Mouse (Mus musculus) bone marrow macrophage, adult 2 months (primary cell): ENCODE data around the gene Tnpo2. TPM values are rescaled to one million over a fixed set of nuclear protein-coding genes. Genes with fewer than 3 reads are reported as not detected.
A peak's percentile ranks its signal among the peaks of the same experiment; 100 is the strongest.

Experiments
- H3K27ac ChIP-seq: 2 replicates; pipeline ENCODE4 v1.5.1; 2012; ENCODE audit warnings: low read depth, low read length; ENCODE audit not compliant: insufficient read depth
- H3K4me1 ChIP-seq: 2 replicates; pipeline ENCODE4 v1.6.1; 2012; ENCODE audit warnings: low read length; ENCODE audit not compliant: control insufficient read depth, insufficient read depth
- H3K4me3 ChIP-seq: 2 replicates; pipeline ENCODE4 v1.5.1; 2012; ENCODE audit warnings: mild to moderate bottlenecking, low read length, moderate library complexity; ENCODE audit not compliant: insufficient read depth
- CTCF ChIP-seq: IDR thresholded peaks from 2 replicates; pipeline ENCODE4 v1.5.1; 2012; ENCODE audit warnings: low read depth, mild to moderate bottlenecking, low read length, moderate library complexity
- POLR2A ChIP-seq: IDR thresholded peaks from 2 replicates; pipeline ENCODE4 v1.6.1; 2012; ENCODE audit warnings: mild to moderate bottlenecking, low read depth, low read length, borderline replicate concordance
- polyA plus RNA-seq: library from polyadenylated mRNA; stranded (reverse); fragments of >200 nt; gene quantifications from 2 replicates; pipeline ENCODE4 v1.2.4, GENCODE M21; 2012; ENCODE audit not compliant: missing spikeins, insufficient read depth, insufficient read length

The Tnpo2 gene
- polyA plus RNA-seq, 1 experiment, result 44.4 TPM

DNA sequence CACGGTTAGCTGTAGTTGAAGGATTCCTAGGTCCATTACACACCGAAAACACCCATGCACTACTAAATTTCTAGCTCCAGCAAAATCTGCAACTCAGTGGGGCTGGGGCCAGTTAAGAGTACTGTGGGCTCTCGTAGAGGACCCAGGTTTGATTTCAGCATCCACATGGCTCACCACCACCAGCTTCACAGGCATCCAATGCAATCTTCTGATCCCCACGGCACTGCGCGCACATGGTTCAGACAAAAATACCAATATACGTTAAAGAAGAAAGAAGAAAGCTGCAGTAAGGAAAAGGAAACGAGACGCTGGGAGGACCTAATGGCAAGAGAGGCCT is 366 bp upstream of the Tnpo2 start:
- Histone ChIP-seq H3K27ac (peak overlapping the region; percentile 91), H3K4me1 (peaks cover 12% of the 10 kb centered on the region), H3K4me3 (peak overlapping the region; percentile 81)
- TF ChIP-seq CTCF, result no peak
- TF ChIP-seq POLR2A, result no peak

DNA sequence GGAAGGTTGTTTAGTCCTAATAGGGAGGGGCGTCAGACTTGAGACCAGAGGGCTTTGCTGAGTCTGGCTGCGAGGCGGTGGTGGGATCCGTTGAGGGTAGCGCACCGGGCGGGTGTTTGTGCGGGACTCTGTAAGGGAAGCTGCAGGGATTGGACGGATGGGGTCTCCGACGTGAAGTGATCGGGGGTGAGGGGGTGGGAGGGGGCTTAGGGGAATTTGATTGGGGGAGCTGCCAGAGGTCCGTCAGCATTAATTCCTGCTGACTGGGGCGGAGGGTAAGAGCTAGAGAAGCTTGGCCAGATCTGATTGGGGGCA is 608 bp downstream of the Tnpo2 start:
- peaks cover 12% of the 10 kb centered on the region for H3K4me1 ChIP-seq
- TF ChIP-seq POLR2A, result no peak
- TF ChIP-seq CTCF, result no peak

DNA sequence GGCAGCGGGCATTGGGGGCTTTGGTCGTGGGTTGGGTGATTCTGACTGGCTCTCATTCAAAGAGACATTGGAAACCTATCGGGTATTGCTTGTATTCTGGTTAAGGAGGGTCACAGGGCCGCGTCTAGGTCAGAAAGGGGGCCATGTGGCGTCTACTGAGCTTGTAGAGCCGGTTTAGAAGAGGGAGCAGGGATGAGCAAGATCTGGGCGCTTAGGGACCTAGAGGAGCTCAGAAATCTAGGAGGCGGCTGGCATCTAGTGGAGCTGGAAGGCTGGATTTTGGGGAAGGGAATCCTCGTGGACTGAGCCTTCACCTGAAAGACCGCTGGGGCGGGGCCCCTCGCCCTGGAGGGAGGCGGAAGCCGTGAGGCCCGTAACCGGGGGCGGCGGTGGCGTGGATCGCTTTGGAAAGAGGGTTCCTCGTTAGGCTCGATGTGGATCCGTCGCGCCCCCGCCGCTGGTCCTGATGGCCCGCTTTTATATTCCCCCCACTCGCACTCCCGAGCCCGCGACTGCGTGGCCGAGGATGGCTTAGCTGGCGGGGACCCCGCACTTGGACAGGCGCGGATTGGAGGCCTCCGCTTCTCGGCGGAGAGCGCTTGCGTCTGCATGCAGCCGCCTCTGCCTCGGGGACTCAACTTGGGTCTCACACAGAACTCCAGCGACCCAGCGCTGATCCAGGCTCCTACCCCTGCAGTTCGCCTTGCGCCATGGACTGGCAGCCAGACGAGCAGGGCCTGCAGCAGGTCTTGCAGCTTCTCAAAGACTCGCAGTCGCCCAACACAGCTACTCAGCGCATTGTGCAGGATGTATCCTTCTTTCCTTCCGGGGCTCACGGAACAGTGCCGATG is 1.2 kb downstream of the Tnpo2 start:
- no peak; the same call in 1 of the 2 replicates for TF ChIP-seq POLR2A
- TF ChIP-seq CTCF, result no peak
- Histone ChIP-seq H3K4me3 (peak overlapping the region; percentile 91), H3K4me1 (peaks cover 12% of the 10 kb centered on the region)

More for the DNA sequence above, 608 bp downstream of the Tnpo2 start:
- peak overlapping the region; percentile 96 for H3K27ac ChIP-seq
- H3K4me3 ChIP-seq, result peak overlapping the region; percentile 91

DNA sequence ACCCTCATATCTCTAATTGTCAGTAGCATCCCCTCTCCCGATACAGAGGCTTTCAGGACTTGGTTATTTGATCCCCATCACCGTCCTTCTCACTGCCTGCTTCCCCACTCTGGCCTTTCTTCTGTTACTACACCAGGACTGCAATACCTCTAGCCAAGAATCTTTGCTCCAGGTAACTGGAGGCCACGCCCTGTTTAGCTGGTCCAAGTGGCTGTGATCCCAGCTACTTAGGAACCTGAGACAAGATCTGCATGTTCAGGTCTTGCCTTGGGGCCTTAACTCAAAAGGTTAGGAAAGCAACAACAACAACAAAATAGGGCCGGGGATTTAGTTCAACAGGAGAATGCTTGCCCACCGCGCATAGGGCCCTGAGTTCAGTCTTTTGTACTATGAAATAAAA is 6.9 kb downstream of the Tnpo2 start:
- H3K4me3 ChIP-seq, result no peak overlapping the region
- TF ChIP-seq CTCF, result no peak
- TF ChIP-seq POLR2A, result no peak
- H3K27ac ChIP-seq, result no peak overlapping the region
- H3K4me1 ChIP-seq, result peaks cover 10% of the 10 kb centered on the region

More for the DNA sequence above, 1.2 kb downstream of the Tnpo2 start:
- peak overlapping the region; percentile 96 for H3K27ac ChIP-seq

DNA sequence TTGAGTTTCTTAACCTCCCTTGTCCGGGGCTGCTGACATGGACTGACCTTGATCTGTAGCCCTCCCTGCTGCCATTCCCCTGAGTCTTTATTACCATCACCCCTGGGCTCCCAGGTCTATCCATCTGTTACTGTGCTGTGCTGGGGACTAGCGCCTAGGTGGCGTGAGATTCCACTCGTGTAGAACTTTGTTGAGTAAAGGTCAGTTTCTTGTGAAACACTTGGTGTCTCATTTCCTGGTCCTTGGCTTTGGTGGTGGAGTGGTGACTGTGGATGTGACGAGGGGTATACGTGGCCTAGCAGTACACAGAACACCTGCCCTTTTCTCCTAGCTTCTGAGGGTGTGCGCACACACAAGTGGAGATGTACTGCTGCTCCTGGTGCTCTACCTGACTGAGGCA is 20.7 kb downstream of the Tnpo2 start:
- H3K4me1 ChIP-seq, result peaks cover 5% of the 10 kb centered on the region
- H3K4me3 ChIP-seq, result no peak overlapping the region
- TF ChIP-seq POLR2A (no peak), CTCF (no peak)
- no peak overlapping the region for H3K27ac ChIP-seq

DNA sequence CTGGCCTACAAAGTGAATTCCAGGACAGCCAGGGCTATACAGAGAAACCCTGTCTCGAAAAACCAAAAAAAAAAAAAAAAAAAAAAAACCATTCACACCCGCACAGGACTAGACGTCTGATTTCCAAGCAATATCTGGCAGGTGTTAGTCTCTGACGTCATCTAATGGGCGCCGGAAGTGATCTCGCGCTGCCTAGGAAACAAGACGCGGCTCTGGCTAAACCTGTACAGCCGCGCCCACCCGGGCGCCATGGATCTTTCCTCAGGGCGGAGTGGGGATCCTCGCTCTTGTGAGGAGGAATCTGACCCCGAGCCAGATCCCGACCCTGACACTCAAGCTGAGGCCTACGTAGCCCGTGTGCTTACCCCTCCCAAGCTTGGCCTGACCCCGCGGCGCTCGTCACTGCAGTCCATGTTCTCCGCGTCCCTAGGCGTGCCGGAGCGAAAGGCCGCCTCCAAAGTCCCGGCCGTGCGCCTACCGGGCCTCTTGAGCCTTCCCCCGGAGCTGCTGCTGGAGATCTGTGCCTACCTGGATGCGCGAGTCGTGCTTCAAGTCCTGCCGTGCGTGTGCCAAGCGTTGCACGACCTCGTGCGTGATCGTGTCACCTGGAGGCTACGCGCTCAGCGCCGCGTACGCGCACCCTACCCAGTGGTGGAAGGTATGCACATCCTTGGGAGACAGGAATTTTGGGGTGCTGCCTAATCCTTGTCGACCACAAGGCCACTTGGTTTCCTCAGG is 23.3 kb downstream of the Tnpo2 start, which contains the start of gene Fbxw9:
Gene Fbxw9, plus strand, starts transcription at position 177 of the 738 bp plus-strand sequence.
- Histone ChIP-seq H3K4me1 (peaks cover 5% of the 10 kb centered on the region), H3K4me3 (peak within 1 kb of the TSS; percentile 85), H3K27ac (no peak within 1 kb of the TSS)
- TF ChIP-seq CTCF, result no peak
- TF ChIP-seq POLR2A, result no peak

DNA sequence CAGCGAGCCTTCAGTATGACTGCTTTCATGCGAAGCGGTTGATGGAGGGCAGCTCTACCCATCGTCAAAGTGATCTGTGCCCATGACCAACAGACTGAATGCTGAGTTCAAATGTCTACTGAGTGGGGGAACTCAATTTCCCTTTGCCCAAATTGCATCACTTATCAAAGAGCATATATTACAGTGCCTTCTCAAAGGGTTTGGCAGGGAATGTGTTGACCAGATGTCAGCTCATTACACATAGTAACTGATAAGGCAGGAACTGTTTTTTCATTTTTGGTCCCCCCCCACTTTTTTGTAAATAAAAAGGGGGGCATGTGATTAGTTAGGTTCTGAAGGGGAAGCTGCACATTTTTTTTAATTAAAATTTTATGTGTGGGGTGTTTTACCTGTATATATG is 25.9 kb downstream of the Tnpo2 start:
- no peak overlapping the region for H3K27ac ChIP-seq
- H3K4me1 ChIP-seq, result peaks cover 5% of the 10 kb centered on the region
- no peak for TF ChIP-seq POLR2A
- TF ChIP-seq CTCF, result no peak
- H3K4me3 ChIP-seq, result no peak overlapping the region

DNA sequence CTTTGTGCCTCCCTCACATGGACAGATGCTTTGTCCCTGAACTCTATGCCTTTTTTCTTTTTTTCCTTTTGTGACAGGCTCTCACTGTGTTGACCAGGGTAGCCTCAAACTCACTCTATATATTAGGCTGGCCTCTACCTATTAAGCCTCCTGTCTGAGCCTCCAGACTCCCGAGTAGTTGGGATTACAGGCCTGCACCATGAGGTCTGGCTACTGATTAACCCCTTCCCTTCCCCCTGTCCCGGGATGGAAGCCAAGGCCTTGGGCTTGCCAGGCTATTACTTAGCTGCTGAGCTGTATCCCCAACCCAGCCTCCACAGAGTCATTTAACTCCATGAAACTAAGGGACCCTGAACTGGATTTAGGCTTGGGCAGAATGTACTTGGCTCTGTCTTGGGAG is 28.5 kb downstream of the Tnpo2 start:
- H3K4me3 ChIP-seq, result no peak overlapping the region
- H3K4me1 ChIP-seq, result peaks cover 5% of the 10 kb centered on the region
- no peak for TF ChIP-seq CTCF
- no peak for TF ChIP-seq POLR2A
- no peak overlapping the region for H3K27ac ChIP-seq

DNA sequence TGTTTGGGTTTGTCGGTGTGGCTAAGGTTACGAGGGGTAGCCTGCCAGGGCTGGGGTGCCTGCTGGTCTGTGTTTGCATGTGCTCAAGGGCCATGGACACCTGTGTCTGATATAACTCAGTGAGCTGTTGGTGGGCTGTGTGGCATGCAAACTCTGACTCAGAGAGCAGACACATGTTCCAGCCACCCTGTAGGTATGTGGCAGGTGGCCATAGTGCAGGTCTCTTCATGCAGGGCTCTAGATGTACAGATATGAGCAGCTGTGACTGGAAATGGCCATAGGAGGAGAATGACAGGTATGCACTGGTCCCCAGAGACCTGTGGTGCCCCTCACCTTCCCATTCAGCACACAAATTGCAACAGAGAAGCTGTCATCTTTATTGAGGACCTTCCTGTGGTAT is 30.4 kb downstream of the Tnpo2 start:
- Histone ChIP-seq H3K27ac (no peak overlapping the region), H3K4me3 (no peak overlapping the region), H3K4me1 (peaks cover 8% of the 10 kb centered on the region)
- TF ChIP-seq CTCF (no peak), POLR2A (no peak)

DNA sequence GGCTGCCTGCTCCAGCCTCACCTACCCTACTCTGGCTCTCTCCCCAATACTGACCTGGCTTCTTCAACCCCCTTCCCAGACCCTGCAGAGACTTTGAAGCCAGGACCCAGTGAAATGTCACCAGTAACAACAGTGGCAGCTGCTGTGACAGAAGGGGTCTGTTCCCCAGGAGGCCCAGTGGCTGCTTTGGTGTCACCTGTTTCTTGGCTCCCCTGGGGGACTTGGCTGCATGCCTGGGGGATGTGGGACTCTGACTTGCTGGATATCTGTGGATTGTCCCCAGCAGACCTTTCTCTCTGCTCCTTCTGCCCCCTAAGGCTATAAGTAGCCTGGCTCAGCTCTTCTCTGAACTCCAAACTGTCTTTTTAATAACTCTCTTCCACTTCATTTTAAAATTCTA is 31.3 kb downstream of the Tnpo2 start, which contains the start of gene Gm5741:
Gene Gm5741, minus strand, starts transcription at position 1 of the 400 bp plus-strand sequence.
- Histone ChIP-seq H3K4me1 (peaks cover 11% of the 10 kb centered on the region), H3K4me3 (no peak within 1 kb of the TSS)
- TF ChIP-seq POLR2A, result no peak
- TF ChIP-seq CTCF, result no peak

More for the DNA sequence above, 31.3 kb downstream of the Tnpo2 start, which contains the start of gene Gm5741:
- H3K27ac ChIP-seq, result no peak within 1 kb of the TSS
